Mouse (Mus musculus) common myeloid progenitor, adult 5-6 weeks (primary cell): ENCODE measurements around the gene Sbf2. TPM values are rescaled to one million over a fixed set of nuclear protein-coding genes. Genes with fewer than 3 reads are reported as not detected.
"Not testable (repeated sequence)": the region's sequence is repeated elsewhere in the genome, so short reads cannot be mapped to it uniquely, and the experiment has no call there.

Experiments
- ATAC-seq: replicated peaks from 2 replicates; pipeline ENCODE4 v1.8.0; 2016; ENCODE audit warnings: low read depth, mild to moderate bottlenecking, moderate TSS enrichment, inconsistent platforms; ENCODE audit not compliant: poor library complexity, severe bottlenecking
- total RNA-seq: library from RNA; stranded (forward); fragments of 200-1000, 187-1606 nt; gene quantifications from 2 replicates; pipeline ENCODE4 v1.2.3, GENCODE M21; 2017

Gene Sbf2
- total RNA-seq, 1 experiment from 2014 or later, result 2.7 TPM

DNA sequence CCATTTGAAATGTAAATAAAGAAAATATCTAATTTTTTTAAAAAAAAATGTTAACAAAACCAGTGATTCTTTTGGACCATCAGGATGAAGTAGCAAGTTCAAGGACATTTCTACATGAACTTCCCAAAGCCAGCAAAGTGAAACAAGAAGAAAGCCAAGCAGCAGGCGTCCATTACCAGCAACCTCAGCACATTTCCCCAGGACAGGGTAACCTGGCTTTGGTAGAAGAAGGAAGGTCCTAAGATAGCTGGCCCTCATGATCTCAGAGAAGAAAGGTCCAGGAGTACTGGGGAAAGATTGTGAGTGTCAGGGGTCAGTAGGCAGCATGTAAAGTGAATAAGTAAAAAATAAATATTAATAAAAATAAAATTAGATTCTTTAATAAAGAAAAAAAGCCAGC, 27.0 kb downstream of the Sbf2 start:
- no peak for ATAC-seq

- no peak for ATAC-seq
Observed at GRCm38 (mm10) chr7:110585250-110585649, 29.5 kb downstream of the Sbf2 start.

- no peak for ATAC-seq
Observed at GRCm38 (mm10) chr7:110584159-110584558, 30.6 kb downstream of the Sbf2 start.

- ATAC-seq, result no peak
Observed at GRCm38 (mm10) chr7:110583705-110584104, 31.0 kb downstream of the Sbf2 start.

GRCm38 (mm10) chr7:110565815-110566549, 48.7 kb downstream of the Sbf2 start:
- ATAC-seq, result no peak

- ATAC-seq, result no peak
Observed at GRCm38 (mm10) chr7:110561647-110562046, 53.1 kb downstream of the Sbf2 start.

GRCm38 (mm10) chr7:110557001-110557400, 57.7 kb downstream of the Sbf2 start:
- ATAC-seq, result peak; percentile 72

DNA sequence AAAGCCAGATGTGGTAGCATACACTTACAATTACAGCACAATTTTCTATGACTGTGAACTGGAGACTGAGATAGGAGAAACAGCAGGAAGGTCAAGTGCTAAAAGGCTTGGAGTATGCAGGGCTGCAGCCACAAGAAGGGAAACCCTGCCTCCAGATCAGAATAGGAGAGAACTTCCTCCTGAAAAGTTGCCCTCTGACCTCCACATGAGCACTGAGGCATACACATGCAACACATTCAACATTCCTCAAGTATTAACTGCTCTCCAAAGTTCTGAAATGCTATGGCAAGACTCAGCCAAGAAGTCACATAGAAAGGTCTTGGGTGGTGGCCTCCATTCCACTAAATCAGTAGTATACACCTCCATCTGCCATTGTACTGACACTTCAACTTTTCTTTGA, 58.5 kb downstream of the Sbf2 start:
- no peak for ATAC-seq

DNA sequence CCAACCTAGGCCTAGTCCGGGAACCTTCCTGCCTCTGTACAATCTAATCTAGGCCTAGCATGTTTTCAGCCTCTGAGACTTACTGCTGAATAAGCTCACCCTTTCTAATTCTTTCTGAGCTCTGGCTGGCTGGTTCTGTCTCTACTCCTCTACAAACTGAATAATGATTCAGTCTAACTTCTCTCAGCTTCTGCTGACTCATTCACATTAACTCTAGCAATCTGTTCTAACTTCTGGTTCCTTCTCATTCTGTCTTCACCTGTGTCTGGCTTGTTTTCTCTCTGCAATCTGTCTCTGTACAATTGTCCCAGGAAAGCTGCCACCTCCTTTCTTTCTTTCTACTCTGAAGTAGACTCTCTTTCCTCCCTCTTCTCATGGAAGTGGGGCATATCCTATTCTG, 59.5 kb downstream of the Sbf2 start:
- no peak for ATAC-seq

GRCm38 (mm10) chr7:110548268-110548667, 66.5 kb downstream of the Sbf2 start:
- ATAC-seq, result peak; percentile 50; the same call in 1 of the 2 replicates

- ATAC-seq, result no peak
Observed at GRCm38 (mm10) chr7:110543341-110543740, 71.4 kb downstream of the Sbf2 start.

DNA sequence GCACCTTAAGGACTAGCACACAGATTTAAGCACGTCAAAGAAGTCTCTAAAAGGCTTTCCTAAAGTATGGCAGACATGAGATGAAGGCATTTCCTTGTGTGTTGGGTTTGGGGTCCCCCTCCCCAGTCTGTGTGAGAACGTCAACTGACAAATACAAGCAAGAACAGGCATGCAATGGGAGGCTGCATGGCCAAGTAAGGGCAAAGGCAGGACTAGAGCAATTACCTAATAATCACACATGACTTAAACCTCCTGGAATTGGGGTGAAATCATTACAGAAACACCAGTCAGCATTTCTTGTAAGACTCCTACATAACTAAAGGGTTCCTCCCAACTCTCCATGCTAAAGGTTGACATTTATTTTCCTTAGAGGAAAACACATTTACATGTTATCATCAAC, 75.5 kb downstream of the Sbf2 start:
- no peak for ATAC-seq

DNA sequence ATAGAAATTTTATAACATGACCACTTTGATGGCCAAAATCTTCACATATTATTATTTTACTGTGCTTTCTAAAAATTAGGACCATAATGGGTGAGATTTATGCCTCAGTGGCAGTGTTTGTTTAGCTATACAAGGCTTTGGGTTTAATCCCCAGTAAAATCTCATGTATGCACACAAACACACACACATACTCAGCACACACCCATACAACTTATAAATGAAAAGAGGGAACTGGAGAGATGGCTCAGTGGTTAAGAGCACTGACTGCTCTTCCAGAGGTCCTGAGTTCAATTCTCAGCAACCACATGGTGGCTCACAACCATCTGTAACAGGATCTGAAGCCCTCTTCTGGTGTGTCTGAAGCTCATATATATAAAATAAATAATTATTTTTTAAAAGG, 84.4 kb downstream of the Sbf2 start:
- ATAC-seq, result not testable (repeated sequence)

DNA sequence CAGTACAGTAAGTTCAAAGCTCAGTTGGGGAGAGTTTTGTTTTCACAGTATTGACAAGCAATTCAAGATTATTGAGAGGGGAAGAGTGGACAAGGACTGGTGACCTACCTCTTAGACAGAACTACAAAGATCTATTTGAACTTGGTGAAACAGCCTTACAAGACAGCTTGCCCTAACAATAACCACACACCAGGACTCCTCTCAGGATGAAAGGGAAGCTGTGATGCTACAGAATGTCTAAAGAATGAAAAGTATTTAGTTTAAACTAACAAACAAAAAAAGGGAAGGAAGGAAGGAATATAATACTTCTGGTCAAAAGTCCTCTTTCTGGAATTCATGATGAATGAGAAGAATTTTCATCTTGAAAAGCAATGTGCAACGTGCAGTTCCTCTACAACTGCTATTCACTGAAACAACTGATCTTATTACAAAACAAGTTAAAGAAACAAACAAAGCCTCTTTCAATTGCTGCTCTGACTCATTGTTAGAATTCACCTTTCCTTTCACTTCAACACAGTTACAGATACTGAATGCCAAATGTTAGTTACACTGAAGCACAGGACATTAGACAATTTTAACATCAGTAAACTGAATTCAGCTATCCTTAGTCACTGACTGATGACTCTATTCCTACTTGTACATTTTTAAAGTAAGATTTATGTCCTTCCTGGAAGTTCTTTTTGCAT, 89.5 kb downstream of the Sbf2 start:
- ATAC-seq, result no peak

DNA sequence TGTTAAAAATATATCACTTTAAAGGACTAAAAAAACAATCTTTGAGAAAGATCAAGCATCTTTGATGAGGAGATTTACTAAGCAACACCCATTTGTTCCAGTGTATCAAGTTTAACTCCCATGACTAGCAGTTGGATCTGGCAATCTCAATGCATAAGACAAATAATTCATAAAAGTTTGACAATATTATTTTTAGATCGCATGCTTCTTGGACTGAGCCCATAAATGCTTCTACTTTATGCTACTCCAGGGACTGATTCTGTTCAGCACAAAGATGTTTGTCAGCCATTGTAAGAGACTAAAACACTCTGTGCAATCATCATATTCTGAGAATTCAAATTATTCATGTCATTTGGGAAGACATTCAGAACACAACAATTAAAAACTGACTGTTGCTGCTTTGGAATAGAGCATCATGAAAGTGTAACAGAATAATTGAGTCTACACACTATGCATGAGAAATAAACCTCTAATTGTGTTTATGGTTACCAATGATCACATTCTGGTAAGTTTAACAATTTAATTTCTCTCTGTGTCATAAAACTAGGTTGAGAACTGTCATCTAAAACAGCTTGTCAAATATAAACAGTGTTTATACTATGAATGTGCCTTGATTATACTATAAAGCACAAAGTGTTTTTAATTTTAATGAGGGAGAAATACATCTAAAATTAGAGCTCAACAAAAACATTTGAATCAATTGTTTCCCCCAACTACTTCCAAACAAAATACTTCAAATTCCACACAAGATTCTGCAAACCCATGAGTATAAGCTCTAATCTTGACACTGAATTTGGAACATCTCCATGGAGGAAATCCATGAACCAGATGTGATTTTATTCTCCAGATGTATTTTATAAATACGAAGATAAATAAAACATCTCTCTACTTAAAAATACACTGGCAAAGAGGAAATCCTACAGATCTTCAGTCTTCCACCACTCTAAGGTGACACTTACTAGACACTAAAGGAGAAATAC, 98.2 kb downstream of the Sbf2 start:
- no peak for ATAC-seq

- ATAC-seq, result no peak
Observed at GRCm38 (mm10) chr7:110514131-110514530, 100.6 kb downstream of the Sbf2 start.

DNA sequence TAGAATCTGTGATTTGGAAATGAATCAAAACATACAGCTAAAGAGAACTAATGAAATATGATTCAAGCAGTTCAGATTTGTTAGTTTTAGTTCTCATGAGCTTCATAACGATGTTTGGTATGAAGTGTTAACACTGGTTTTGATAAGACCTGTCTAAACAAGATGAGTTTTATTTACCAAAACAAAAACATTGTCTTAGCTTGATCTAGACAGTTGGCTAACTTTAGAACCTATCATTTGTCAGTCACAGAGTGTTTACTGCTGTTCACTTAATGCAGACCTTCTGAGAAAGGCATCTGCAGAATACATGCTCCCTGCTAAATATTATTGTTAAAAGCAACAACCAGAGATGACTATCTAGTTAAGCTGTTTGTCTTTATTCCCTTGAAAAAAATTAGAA, 116.1 kb downstream of the Sbf2 start:
- ATAC-seq, result no peak

DNA sequence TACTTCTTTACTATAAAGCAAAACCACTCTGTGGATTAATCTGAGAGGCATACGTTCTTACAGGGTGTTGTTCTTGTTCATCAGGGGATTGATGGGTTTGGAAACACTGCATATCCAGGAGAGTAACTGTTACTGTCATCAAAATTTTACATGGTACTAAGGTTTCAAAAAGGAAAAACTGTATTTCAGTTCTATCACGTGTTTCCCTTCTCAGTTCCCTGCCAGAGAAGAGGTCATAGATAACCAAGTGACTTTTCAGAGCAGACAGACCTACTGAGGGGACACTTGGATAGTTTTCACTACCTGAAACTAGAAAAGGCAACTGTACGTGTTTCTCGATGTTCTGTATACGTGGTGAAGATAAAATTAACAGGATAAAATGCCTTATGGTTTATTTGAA, 123.7 kb downstream of the Sbf2 start:
- ATAC-seq, result no peak

- ATAC-seq, result no peak
Observed at GRCm38 (mm10) chr7:110485051-110485450, 129.7 kb downstream of the Sbf2 start.

DNA sequence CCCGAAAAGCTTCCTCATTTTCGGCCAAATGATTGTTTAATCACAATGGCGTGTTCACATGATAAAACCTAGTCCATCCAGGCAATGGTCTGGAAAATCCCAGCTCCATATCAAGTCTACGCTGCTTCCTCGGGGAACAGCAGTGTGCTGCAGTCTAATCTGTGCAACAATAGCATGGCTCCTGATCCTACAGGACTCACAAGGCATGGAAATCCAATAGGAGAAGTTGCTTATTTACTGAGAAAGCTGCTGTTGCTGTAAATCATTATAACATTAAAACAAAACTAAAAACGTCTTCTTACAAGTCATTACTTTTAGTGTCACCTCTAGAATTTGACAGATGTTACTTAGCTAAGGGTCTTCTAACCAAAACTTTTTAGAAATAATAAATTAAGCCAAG, 143.7 kb downstream of the Sbf2 start:
- no peak for ATAC-seq

- no peak for ATAC-seq
Observed at GRCm38 (mm10) chr7:110463471-110463870, 151.3 kb downstream of the Sbf2 start.
